ENCODE assay signal across 8 mouse cellular contexts in the genomic region with DNA sequence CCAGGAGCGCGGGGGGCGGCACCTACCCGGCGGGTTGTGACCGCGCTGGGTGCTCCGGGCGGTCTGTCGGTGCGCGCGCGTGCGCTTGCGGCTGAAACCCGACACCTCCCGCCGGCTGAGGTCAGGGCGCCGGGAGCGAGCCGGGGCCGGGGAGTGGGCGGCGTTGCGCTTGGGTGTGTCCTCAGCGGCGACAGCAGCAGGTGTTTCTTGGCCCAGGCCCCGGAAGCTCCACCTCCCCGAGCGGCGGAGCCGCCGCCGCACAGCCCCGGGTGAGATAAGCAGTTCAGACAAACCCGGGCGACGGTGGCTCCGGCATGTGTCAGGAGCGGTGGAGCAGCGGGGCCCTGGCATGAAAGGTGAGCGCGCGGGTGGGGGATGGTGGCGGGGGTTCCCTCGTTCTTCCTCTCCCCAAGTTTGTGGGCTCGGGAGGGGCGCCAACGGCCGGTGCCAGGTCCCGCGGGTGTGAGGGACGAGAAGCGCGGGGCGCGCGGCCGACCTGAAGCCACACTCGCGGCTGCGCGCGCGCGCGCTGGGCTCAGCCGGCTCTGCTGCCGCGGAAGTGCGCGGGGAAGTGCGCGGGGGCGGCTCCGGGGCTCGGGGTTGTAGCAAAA. TPM values are rescaled to one million over a fixed set of nuclear protein-coding genes. Genes with fewer than 3 reads are reported as not detected.
DNase-seq lines count a peak whose midpoint lies in the region; ATAC-seq and TF ChIP-seq lines count a peak whose summit lies in the region.

No protein-coding gene starts in this region.

- ATAC-seq in activated CD4-positive, CD25-positive, alpha-beta regulatory T cell, adult 4 months = peak; percentile 57
- ATAC-seq in liver, embryonic 15.5 days (ENCODE audit: insufficient read depth) = peak; percentile 80
- ATAC-seq in neural tube, embryonic 11.5 days (ENCODE audit: insufficient read depth, low FRiP score, low TSS enrichment) = peak; percentile 3; the same call in 1 of the 2 replicates
- ATAC-seq in stomach, embryonic 16.5 days (ENCODE audit: insufficient read depth, low FRiP score) = peak; percentile 76

- intact Hi-C loops in heart, adult 2 months (cut with DNase I) = loop anchor here (5.0 kb wide), 1 partner anchor 310 kb away; a partner anchor contains a TSS

- under 1% methylated on average over 74 of the region's 79 CpGs for WGBS in heart, adult 2 months
- under 1% methylated on average over 79 of the region's 79 CpGs for WGBS in liver, embryonic 15.5 days (ENCODE audit: insufficient replicate concordance)
- under 1% methylated on average over 56 of the region's 79 CpGs for WGBS in neural tube, embryonic 11.5 days
- under 1% methylated on average over 74 of the region's 79 CpGs for WGBS in stomach, embryonic 16.5 days

- TF ChIP-seq POLR2A in heart, adult 2 months (IDR thresholded peaks at IDR 0.05; ENCODE audit: insufficient read depth, low read depth, low read length) = no peak

- peak overlapping the region; percentile 59 for H3K4me3 ChIP-seq in heart, adult 2 months
- H3K4me3 ChIP-seq in liver, embryonic 15.5 days (replicated peaks) = peak overlapping the region; percentile 69
- H3K4me3 ChIP-seq in neural tube, embryonic 11.5 days (ENCODE audit: low read depth, low read length) = peak overlapping the region; percentile 62
- H3K4me3 ChIP-seq in stomach, embryonic 16.5 days (replicated peaks; ENCODE audit: low read length) = peak overlapping the region; percentile 66

- TF ChIP-seq CTCF in heart, adult 2 months (IDR thresholded peaks at IDR 0.05) = no peak

- H3K27ac ChIP-seq in heart, adult 2 months = peak overlapping the region; percentile 84
- H3K27ac ChIP-seq in liver, embryonic 15.5 days (replicated peaks) = peak overlapping the region; percentile 96
- peak overlapping the region; percentile 98 for H3K27ac ChIP-seq in neural tube, embryonic 11.5 days (ENCODE audit: low read depth, low read length)
- peak overlapping the region; percentile 95 for H3K27ac ChIP-seq in stomach, embryonic 16.5 days (ENCODE audit: low read length)

- H3K4me2 ChIP-seq in liver, embryonic 15.5 days = peak overlapping the region; percentile 100
- peak overlapping the region; percentile 97 for H3K4me2 ChIP-seq in neural tube, embryonic 11.5 days (ENCODE audit: low read depth)
- H3K4me2 ChIP-seq in stomach, embryonic 16.5 days (ENCODE audit: low read depth, low read length) = peak overlapping the region; percentile 98

- no peaks in the 10 kb centered on the region for H3K9me3 ChIP-seq in liver, embryonic 15.5 days (replicated peaks)
- H3K9me3 ChIP-seq in neural tube, embryonic 11.5 days (ENCODE audit: control insufficient read depth, low read length) = no peaks in the 10 kb centered on the region
- no peaks in the 10 kb centered on the region for H3K9me3 ChIP-seq in stomach, embryonic 16.5 days (replicated peaks; ENCODE audit: control insufficient read depth, low read length)

- DNase-seq in 3134 (ENCODE audit: extremely low read depth, insufficient read length, low spot score) = peak; percentile 92
- peak; percentile 90 for DNase-seq in embryo, embryonic 10 days (ENCODE audit: low spot score)
- DNase-seq in heart, adult 2 months = peak; percentile 85 to 91
- peak; percentile 89 for DNase-seq in kidney, adult 18-20 months
- peak; percentile 87 for DNase-seq in neural tube, embryonic 11.5 days (ENCODE audit: low spot score)

- peaks cover 10% of the 10 kb centered on the region for H3K4me1 ChIP-seq in heart, adult 2 months (ENCODE audit: control insufficient read depth, insufficient read depth, low read length)
- peaks cover 97% of the 10 kb centered on the region for H3K4me1 ChIP-seq in liver, embryonic 15.5 days (replicated peaks)
- peaks cover 71% of the 10 kb centered on the region for H3K4me1 ChIP-seq in neural tube, embryonic 11.5 days (ENCODE audit: control insufficient read depth, insufficient read depth, low read length)
- H3K4me1 ChIP-seq in stomach, embryonic 16.5 days (ENCODE audit: control insufficient read depth, insufficient read depth, low read length) = peaks cover 79% of the 10 kb centered on the region

- H3K27me3 ChIP-seq in heart, adult 2 months (ENCODE audit: control insufficient read depth, insufficient read depth, low read length) = no peaks in the 10 kb centered on the region
- H3K27me3 ChIP-seq in liver, embryonic 15.5 days = peaks cover 6% of the 10 kb centered on the region; the same call in 1 of the 2 replicates
- H3K27me3 ChIP-seq in neural tube, embryonic 11.5 days (ENCODE audit: control insufficient read depth, insufficient read depth, low read length) = no peaks in the 10 kb centered on the region
- H3K27me3 ChIP-seq in stomach, embryonic 16.5 days (ENCODE audit: control insufficient read depth, insufficient read depth, low read length) = no peaks in the 10 kb centered on the region

- no peaks in the 10 kb centered on the region for H3K36me3 ChIP-seq in heart, adult 2 months (ENCODE audit: control insufficient read depth, insufficient read depth, low read length)
- peaks cover 5% of the 10 kb centered on the region for H3K36me3 ChIP-seq in liver, embryonic 15.5 days (replicated peaks)
- H3K36me3 ChIP-seq in neural tube, embryonic 11.5 days (ENCODE audit: control insufficient read depth, insufficient read depth, low read length) = no peaks in the 10 kb centered on the region
- H3K36me3 ChIP-seq in stomach, embryonic 16.5 days (ENCODE audit: control insufficient read depth, insufficient read depth, low read length) = no peaks in the 10 kb centered on the region

- no peak for TF ChIP-seq EP300 in heart, adult 2 months (IDR thresholded peaks at IDR 0.05; ENCODE audit: insufficient read depth, low read depth, low read length)

- H3K9ac ChIP-seq in heart, adult 2 months (ENCODE audit: low read depth, low read length) = peak overlapping the region; percentile 73
- peak overlapping the region; percentile 88 for H3K9ac ChIP-seq in liver, embryonic 15.5 days
- peak overlapping the region; percentile 87 for H3K9ac ChIP-seq in neural tube, embryonic 11.5 days (ENCODE audit: low read length)
- H3K9ac ChIP-seq in stomach, embryonic 16.5 days (ENCODE audit: low read length) = peak overlapping the region; percentile 81

- no peaks in the 10 kb centered on the region for H3K79me2 ChIP-seq in heart, adult 2 months (replicated peaks; ENCODE audit: control insufficient read depth, insufficient read depth, low read length)

RNA-seq across cellular contexts. Expression of a gene that starts 51.8 kb away (rescaled TPM):
- 10 to 100 TPM; 19.3 to 30.4 TPM for polyA plus RNA-seq in activated CD4-positive, CD25-positive, alpha-beta regulatory T cell, adult 4 months (2017; shearing (Covaris generic))
- 1 to 10 TPM; 1.1 to 1.5 TPM for total RNA-seq in heart, adult 2 months (2021)
- 1.3 and 1.4 TPM in 2 replicates for polyA plus RNA-seq in heart, adult 2 months (2012; rRNA removed)
- 50.1 and 52.3 TPM in 2 replicates for polyA plus RNA-seq in liver, embryonic 15.5 days (2015; fragmentation: Nextera tagmentation; extraction: Ambion mirVana)
- 101 and 109 TPM in 2 replicates for polyA plus RNA-seq in neural tube, embryonic 11.5 days (2014; fragmentation: Nextera tagmentation; extraction: Ambion mirVana)
- 76.4 and 76.5 TPM in 2 replicates for polyA plus RNA-seq in stomach, embryonic 16.5 days (2015; fragmentation: Nextera tagmentation; extraction: Ambion mirVana)

Comparison
In these comparisons a context has a peak if more than half of its experiments do, and no peak if none do; other contexts are left out.
1. Peak in every context shown above with its lines: DNase-seq, ATAC-seq, H3K4me3 ChIP-seq and H3K27ac ChIP-seq.
2. ATAC-seq: peak in every context shown above with its lines; median percentile 80 in liver, embryonic 15.5 days; 76 in stomach, embryonic 16.5 days; 57 in activated CD4-positive, CD25-positive, alpha-beta regulatory T cell, adult 4 months; 3 in neural tube, embryonic 11.5 days.